Mouse (Mus musculus) gastrocnemius, adult 8-10 months (tissue): ENCODE results near the gene Zfp626. TPM values are rescaled to one million over a fixed set of nuclear protein-coding genes. Genes with fewer than 3 reads are reported as not detected.
"Not testable (repeated sequence)": the region's sequence is repeated elsewhere in the genome, so short reads cannot be mapped to it uniquely, and the experiment has no call there.

Source experiments
- DNase-seq, 2 experiments: peaks; one replicate each; pipeline ENCODE4 v3.0.0; 2022; ENCODE audit warnings: low spot score in 2 of 2
- total RNA-seq, 4 experiments: library from RNA; stranded (reverse); gene quantifications; 2 replicates each; pipeline ENCODE4 v1.2.4; 2022

Gene Zfp626
- total RNA-seq, 4 experiments from 2014 or later, result 4.0 to 5.3 (median 4.4) TPM

GRCm38 (mm10) chr7:27860396-27861235 is 53.6 kb downstream of the Zfp626 start:
- peak; percentile 55 to 71 for DNase-seq

- DNase-seq, result not testable (repeated sequence)
Observed at GRCm38 (mm10) chr7:27862578-27862977, 55.6 kb downstream of the Zfp626 start.

Other genes with a start within 250 kb of the Zfp626 start
- 100 to 1,000 TPM; 178 to 228 (median 207) TPM for gene Akt2, start 215.6 kb upstream of the Zfp626 start, total RNA-seq
- not detected for gene Ttc9b, start 153.3 kb upstream of the Zfp626 start, total RNA-seq
- 10 to 100 TPM; 40.0 to 47.7 (median 42.4) TPM for gene Map3k10, start 132.6 kb upstream of the Zfp626 start, total RNA-seq
- under 1 TPM; 0.11 to 0.70 (median 0.33) TPM for gene Zfp607b, start 117.9 kb upstream of the Zfp626 start, total RNA-seq
- 1 to 10 TPM; 5.8 to 9.5 (median 6.8) TPM for gene Zfp60, start 75.8 kb upstream of the Zfp626 start, total RNA-seq
- gene Zfp59, start 31.4 kb downstream of the Zfp626 start, total RNA-seq, result 1 to 10 TPM; 2.3 to 2.7 (median 2.6) TPM
- 1 to 10 TPM; 1.7 to 2.9 (median 1.9) TPM for gene Zfp607a, start 50.3 kb downstream of the Zfp626 start, total RNA-seq
- 1 to 10 TPM; 2.3 to 5.6 (median 3.8) TPM for gene Zfp974, start 122.3 kb downstream of the Zfp626 start, total RNA-seq
- gene Zfp780b, start 172.0 kb downstream of the Zfp626 start, total RNA-seq, result 10 to 100 TPM in 1 of 4 experiments, 1 to 10 TPM in 3; 7.0 to 10.9 (median 8.2) TPM
- gene Zfp850, start 206.9 kb downstream of the Zfp626 start, total RNA-seq, result under 1 TPM; 0.15 to 0.65 (median 0.29) TPM
- gene Psmc4, start 242.9 kb downstream of the Zfp626 start, total RNA-seq, result 10 to 100 TPM; 96.1 to 99.7 (median 97.2) TPM